Mouse (Mus musculus) erythroid progenitor cell, adult 5-6 weeks (primary cell): ENCODE data around the gene Defb43. TPM values are rescaled to one million over a fixed set of nuclear protein-coding genes. Genes with fewer than 3 reads are reported as not detected.

Experiments used
- ATAC-seq: replicated peaks from 2 replicates; pipeline ENCODE4 v1.8.0; 2016; ENCODE audit warnings: moderate number of reproducible peaks, mild to moderate bottlenecking, moderate TSS enrichment, inconsistent platforms; ENCODE audit not compliant: poor library complexity, low FRiP score, severe bottlenecking
- total RNA-seq, 2 experiments: library from RNA; stranded (forward) in 1 of 2; stranded (reverse) in 1 of 2; fragments of 150-400 nt in 1 of 2; fragments of 186-747, 209-891 nt in 1 of 2; gene quantifications; 2 replicates each; pipeline versions ENCODE4 v1.2.3 to v1.2.4; 2015 to 2017; ENCODE audit warnings: low replicate concordance in 2 of 2

Gene Defb43
- total RNA-seq (2015; ENCODE audit: low replicate concordance): not detected in 2 replicates
- total RNA-seq (2017; ENCODE audit: low replicate concordance): not detected in 2 replicates

DNA sequence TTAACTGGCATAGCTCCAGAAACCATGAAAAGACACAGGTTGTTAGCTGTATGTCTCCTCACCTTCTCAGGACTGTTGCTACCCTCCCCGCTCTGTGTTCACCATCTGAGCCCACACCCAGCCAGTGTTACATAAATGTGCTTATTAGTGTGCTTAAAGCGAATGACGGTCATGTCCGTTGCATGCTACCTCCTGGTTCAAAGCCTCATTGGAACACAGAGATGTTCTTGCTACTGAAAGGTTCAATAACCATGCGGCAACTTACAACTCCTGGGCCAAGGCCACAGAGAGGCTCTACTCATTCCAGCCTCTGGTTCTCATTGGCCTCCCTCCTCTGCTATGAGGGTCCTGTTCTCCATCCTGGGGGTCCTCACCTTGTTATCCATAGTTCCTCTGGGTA lies at the start of gene Defb43:
Gene Defb43, plus strand, starts transcription at position 301 of the 400 bp plus-strand sequence.
- ATAC-seq: no peak

DNA sequence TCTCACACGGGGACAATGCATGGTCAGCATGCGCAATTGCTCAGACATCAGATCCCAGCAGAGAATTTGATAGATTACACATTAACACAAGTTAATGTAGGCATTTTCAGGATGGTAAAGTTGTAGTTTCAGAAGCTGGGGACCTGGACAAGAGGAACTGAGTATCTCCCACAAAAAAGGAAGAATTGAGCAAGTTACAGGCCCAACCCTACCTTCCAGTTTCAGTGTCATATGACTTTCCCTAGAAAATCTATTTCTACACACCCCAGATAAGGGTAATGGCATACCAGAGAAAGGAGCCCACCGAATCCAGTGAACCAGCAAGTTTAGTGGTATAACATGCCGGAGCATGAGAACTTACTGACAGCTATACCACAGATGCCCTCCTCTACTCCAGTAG lies 47.9 kb upstream of the Defb43 start:
- ATAC-seq: no peak

DNA sequence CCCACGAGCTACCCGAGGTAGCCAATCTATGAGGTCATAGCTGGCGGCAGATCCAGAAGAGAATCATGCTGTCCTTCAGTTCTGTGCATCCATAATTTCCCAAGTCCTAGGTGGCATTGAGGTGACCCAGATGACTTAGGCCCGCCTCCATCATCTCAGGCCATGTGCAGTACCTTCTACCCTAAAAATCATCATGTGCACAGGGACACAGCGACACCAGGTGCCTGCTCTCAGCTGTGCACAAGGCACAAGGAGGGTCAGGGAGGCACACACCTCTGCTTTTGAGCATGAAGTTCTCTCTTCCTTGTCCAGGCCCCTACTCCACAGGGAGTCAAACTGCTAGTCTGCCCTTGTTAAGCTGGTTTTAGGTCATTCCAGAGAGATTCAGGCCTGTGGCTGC lies 46.2 kb upstream of the Defb43 start:
- ATAC-seq: no peak

- no peak for ATAC-seq
Observed at GRCm38 (mm10) chr14:62965811-62966520, 45.6 kb upstream of the Defb43 start.

DNA sequence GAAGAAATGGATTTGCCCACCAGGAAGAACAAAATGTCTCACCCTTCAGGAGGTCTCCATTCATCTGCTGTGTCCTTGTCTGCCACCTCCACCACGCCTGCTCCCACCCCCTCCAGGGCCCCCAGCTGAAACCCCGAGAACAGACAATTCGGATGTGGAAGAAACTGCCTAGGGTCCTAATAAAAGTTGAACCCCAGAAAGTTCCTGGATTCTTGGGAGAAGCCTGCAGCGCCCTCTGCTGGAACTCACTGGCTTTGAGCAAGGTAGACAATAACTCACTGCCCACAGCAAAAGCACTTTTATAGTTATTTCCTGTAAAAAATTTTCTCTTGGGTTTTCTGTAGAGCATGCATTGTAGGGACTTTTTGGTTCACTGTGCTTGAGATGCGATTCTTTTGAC lies 36.5 kb upstream of the Defb43 start:
- ATAC-seq: no peak

DNA sequence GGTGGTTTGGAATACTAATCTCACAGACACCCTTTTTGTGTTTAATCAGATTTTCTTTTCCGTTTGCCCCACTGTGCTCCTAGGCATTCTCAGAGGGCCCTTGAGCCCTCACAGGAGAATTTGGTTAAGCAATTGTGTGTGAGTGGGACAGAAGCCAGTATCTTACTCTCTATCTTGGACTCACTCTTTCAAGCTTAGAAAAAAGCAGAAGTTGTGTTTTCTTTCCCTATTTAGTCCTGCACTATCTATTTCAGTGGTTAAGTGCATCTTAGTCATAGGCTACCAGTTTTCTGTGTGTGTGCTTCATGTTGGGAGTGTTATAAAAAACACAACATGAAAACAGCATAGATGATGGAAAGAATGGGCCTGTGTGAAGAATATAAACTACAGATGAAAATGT lies 31.8 kb upstream of the Defb43 start:
- no peak for ATAC-seq

- no peak for ATAC-seq
Observed at GRCm38 (mm10) chr14:62984410-62984809, 27.2 kb upstream of the Defb43 start, which contains the start of gene Defb48. TSS of gene Defb48 (minus strand) at chr14:62984510.

GRCm38 (mm10) chr14:62991271-62991670 lies 20.3 kb upstream of the Defb43 start:
- no peak for ATAC-seq

GRCm38 (mm10) chr14:62991849-62992510 lies 19.6 kb upstream of the Defb43 start:
- ATAC-seq: no peak

GRCm38 (mm10) chr14:62997777-62998176 lies 13.8 kb upstream of the Defb43 start, which contains the start of gene Defb47:
TSS of gene Defb47 (plus strand) at chr14:62998077.
- ATAC-seq: no peak

DNA sequence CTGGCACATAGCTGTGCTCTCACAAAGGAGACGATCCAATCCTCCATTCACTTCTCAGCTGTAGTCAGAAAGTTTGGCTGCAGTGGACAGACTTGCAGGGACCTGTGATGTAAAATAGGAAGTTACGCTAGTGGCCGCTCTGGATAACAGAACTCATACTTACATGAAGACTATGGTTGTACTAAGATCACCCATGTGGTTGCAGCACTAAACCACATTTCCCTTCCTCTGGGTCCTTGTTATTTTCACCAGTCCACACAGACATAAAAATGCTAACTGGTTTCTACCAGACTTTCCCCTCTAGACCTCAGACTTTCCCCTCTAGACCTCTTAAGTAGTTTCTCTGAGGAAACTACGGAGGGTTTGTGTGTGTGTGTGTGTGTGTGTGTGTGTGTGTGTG lies 12.6 kb upstream of the Defb43 start:
- ATAC-seq: no peak

GRCm38 (mm10) chr14:63002588-63002987 lies 9.0 kb upstream of the Defb43 start:
- no peak for ATAC-seq

- no peak for ATAC-seq
Observed at GRCm38 (mm10) chr14:63013082-63013481, 1.5 kb downstream of the Defb43 start.

- no peak for ATAC-seq
Observed at GRCm38 (mm10) chr14:63014667-63015066, 3.1 kb downstream of the Defb43 start.

- ATAC-seq: no peak
Observed at GRCm38 (mm10) chr14:63020524-63021156, 9.1 kb downstream of the Defb43 start.

DNA sequence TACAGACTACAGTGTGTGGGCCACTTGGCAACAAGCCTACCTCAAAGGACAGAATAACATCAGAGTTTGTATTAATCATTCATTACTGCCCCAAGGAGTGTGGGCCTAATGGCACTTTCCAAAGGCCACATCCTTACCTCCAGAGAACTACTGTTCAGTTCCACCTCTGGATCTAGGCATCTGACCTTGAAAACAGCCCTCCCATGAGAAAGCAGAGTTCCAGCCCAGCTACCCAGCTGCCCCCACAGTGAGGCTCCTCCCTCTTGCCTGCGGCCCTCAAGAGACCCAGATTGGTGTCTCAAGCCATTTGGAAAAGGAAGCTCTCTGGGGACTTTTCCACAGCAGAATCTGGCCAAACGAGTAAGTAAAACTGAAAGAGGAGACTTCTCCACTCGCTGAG lies 35.1 kb downstream of the Defb43 start, which contains the start of gene Defb42:
Gene Defb42, plus strand, starts transcription at position 301 of the 400 bp plus-strand sequence.
- ATAC-seq: no peak

- ATAC-seq: no peak
Observed at GRCm38 (mm10) chr14:63049910-63050370, 38.4 kb downstream of the Defb43 start, which contains the start of gene Defb30. TSS of gene Defb30 (minus strand) at chr14:63049960.

DNA sequence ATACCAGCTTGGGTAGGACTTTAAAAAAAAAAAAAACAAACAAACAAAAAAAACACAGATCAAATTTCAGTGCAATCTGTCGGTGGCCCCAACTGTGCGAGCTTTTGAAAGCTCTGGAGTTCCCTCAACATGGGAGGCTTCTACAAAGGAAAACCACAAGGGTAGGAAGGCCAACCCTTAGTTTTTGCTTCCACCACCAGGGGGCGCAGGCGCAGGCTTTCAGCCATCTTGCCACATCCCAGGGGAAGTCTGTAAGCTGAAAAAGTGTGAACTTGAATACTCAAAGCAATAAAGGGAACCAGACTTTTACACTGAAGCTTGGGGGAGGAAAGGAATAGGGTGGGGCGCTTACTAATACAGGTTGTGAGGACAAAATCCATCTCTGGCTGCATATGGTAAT lies 39.2 kb downstream of the Defb43 start:
- peak; percentile 82 for ATAC-seq

DNA sequence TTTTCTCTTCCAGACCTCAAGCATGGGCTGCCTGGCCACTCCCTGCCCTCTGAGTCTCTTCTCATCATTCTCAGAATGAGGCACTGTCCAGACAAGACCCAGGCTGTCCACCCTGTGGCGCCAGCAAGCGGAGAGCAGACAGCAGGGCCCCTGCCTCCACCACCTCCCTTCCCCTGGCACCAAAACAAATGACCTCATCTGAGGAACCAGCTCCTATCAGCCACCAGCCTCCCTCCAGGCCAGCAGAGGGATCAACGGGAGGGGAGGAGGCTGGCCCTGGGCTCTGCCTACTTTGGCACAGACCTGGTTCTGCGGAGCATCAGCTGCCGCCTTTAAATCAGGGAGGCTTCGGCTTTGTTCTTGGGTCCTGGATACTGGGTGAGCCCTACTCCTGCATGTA lies 43.2 kb downstream of the Defb43 start:
- no peak for ATAC-seq

GRCm38 (mm10) chr14:63060361-63060760 lies 48.8 kb downstream of the Defb43 start:
- no peak for ATAC-seq
